Mouse (Mus musculus): Measurements from ENCODE around the gene Snu13. TPM values are rescaled to one million over a fixed set of nuclear protein-coding genes. Genes with fewer than 3 reads are reported as not detected.

Gene Snu13
- total RNA-seq, 1 experiment from 2014 or later, result 112 TPM

Other genes with a start within 250 kb of the Snu13 start
- 44.4 to 60.3 TPM (median 52.9 TPM) in 3 replicates for gene Tef, start 245.2 kb downstream of the Snu13 start, total RNA-seq (2017)
- gene Tob2, start 188.8 kb downstream of the Snu13 start, total RNA-seq (2017), result 27.1 to 48.1 TPM (median 29.4 TPM) in 3 replicates
- 54.7 to 91.7 TPM (median 58.7 TPM) in 3 replicates for gene Phf5a, start 175.7 kb downstream of the Snu13 start, total RNA-seq (2017)
- gene Aco2, start 175.3 kb downstream of the Snu13 start, total RNA-seq (2017), result 103 to 166 TPM (median 150 TPM) in 3 replicates
- gene Polr3h, start 121.4 kb downstream of the Snu13 start, total RNA-seq (2017), result 7.9 to 13.7 TPM (median 8.1 TPM) in 3 replicates
- 0.19 TPM in 1 of 3 replicates, not detected in the others for gene Csdc2, start 110.8 kb downstream of the Snu13 start, total RNA-seq (2017)
- 6.8 to 24.4 TPM (median 11.1 TPM) in 3 replicates for gene Pmm1, start 86.7 kb downstream of the Snu13 start, total RNA-seq (2017)
- not detected in 3 replicates for gene 1700029P11Rik, start 67.1 kb downstream of the Snu13 start, total RNA-seq (2017)
- gene Xrcc6, start 59.8 kb downstream of the Snu13 start, total RNA-seq (2017), result 37.3 to 62.6 TPM (median 61.9 TPM) in 3 replicates
- 3.2 to 7.3 TPM (median 4.8 TPM) in 3 replicates for gene Desi1, start 13.7 kb downstream of the Snu13 start, total RNA-seq (2017)
- not detected in 3 replicates for gene 4930407I10Rik, start 11.6 kb upstream of the Snu13 start, total RNA-seq (2017)
- not detected in 3 replicates for gene Mei1, start 22.4 kb upstream of the Snu13 start, total RNA-seq (2017)
- gene Ccdc134, start 80.3 kb upstream of the Snu13 start, total RNA-seq (2017), result 28.6 to 54.3 TPM (median 43.2 TPM) in 3 replicates
- gene Srebf2, start 99.6 kb upstream of the Snu13 start, total RNA-seq (2017), result 43.2 to 64.7 TPM (median 49.7 TPM) in 3 replicates
- gene Shisa8, start 165.2 kb upstream of the Snu13 start, total RNA-seq (2017), result not detected in 3 replicates
- 13.6 to 19.3 TPM (median 17.9 TPM) in 3 replicates for gene Tnfrsf13c, start 176.8 kb upstream of the Snu13 start, total RNA-seq (2017)
- not detected in 3 replicates for gene Cenpm, start 197.2 kb upstream of the Snu13 start, total RNA-seq (2017)
- not detected in 3 replicates for gene 1500009C09Rik, start 204.8 kb upstream of the Snu13 start, total RNA-seq (2017)
- 0.48 TPM in 1 of 3 replicates, not detected in the others for gene Sept3, start 227.3 kb upstream of the Snu13 start, total RNA-seq (2017)